8 mouse cellular contexts compared by ENCODE assay signal in the genomic region with DNA sequence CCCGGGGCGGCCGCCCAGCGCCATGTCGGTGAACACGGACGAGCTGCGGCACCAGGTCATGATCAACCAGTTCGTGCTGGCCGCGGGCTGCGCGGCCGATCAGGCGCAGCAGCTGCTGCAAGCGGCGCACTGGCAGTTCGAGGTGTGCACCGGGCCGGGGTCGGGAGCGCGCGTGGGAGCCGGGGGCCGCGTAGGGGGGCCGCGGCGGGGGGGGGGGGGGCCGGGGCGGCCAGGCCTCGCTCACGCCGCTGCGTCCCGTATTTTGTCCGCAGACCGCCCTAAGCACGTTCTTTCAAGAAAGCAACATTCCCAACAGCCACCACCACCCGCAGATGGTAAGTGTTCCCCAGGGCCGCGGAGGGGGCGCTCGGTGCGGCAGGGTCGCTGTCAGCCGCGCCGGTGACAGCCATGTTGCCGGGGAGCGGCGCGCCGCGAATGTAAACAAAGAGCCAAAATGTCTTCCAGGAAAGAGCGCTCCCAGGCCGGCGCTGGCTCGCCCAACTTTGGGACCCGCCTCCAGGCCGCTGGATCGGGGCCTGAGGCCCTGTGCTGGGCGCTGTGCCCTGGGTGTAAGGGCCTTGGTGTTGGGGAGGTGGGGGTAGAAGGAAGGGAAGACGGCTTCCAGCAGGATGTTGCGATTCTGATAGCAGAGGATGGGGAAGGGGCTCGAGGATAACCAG. TPM values are rescaled to one million over a fixed set of nuclear protein-coding genes. Genes with fewer than 3 reads are reported as not detected.
A peak's percentile ranks its signal among the peaks of the same experiment; 100 is the strongest.
DNase-seq lines count a peak whose midpoint lies in the region; ATAC-seq and TF ChIP-seq lines count a peak whose summit lies in the region.

No protein-coding gene starts in this region.

- under 1% methylated on average over 65 of the region's 67 CpGs for WGBS in embryonic facial prominence, embryonic 10.5 days
- WGBS in heart, adult 2 months = under 1% methylated on average over 59 of the region's 67 CpGs
- WGBS in kidney, adult 2 months = under 1% methylated on average over 51 of the region's 67 CpGs
- WGBS in liver, embryonic 15.5 days (ENCODE audit: insufficient replicate concordance) = under 1% methylated on average over 55 of the region's 67 CpGs
- 0% methylated on average over 30 of the region's 67 CpGs for WGBS in neural tube, embryonic 15.5 days

- peak overlapping the region; percentile 98 for H3K4me3 ChIP-seq in embryonic facial prominence, embryonic 10.5 days
- peak overlapping the region; percentile 93 for H3K4me3 ChIP-seq in heart, adult 2 months
- H3K4me3 ChIP-seq in kidney, adult 2 months (ENCODE audit: insufficient read depth, low read depth, low read length) = peak overlapping the region; percentile 95
- H3K4me3 ChIP-seq in liver, embryonic 15.5 days (replicated peaks) = peak overlapping the region; percentile 92
- H3K4me3 ChIP-seq in neural tube, embryonic 15.5 days (replicated peaks) = peak overlapping the region; percentile 70

- TF ChIP-seq EP300 in heart, adult 2 months (IDR thresholded peaks at IDR 0.05; ENCODE audit: insufficient read depth, low read depth, low read length) = no peak

- H3K4me1 ChIP-seq in embryonic facial prominence, embryonic 10.5 days = peaks cover 53% of the 10 kb centered on the region
- peaks cover 16% of the 10 kb centered on the region for H3K4me1 ChIP-seq in heart, adult 2 months (ENCODE audit: control insufficient read depth, insufficient read depth, low read length)
- H3K4me1 ChIP-seq in kidney, adult 2 months (ENCODE audit: control insufficient read depth, insufficient read depth, low read length) = peaks cover 32% of the 10 kb centered on the region
- peaks cover 70% of the 10 kb centered on the region for H3K4me1 ChIP-seq in liver, embryonic 15.5 days (replicated peaks)
- H3K4me1 ChIP-seq in neural tube, embryonic 15.5 days = peaks cover 33% of the 10 kb centered on the region

- TF ChIP-seq POLR2A in heart, adult 2 months (IDR thresholded peaks at IDR 0.05; ENCODE audit: insufficient read depth, low read depth, low read length) = no peak; the same call in 1 of the 2 replicates
- TF ChIP-seq POLR2A in kidney, adult 2 months (IDR thresholded peaks at IDR 0.05; ENCODE audit: low read depth, low read length) = no peak

- H3K36me3 ChIP-seq in embryonic facial prominence, embryonic 10.5 days (replicated peaks) = peaks cover 37% of the 10 kb centered on the region
- H3K36me3 ChIP-seq in heart, adult 2 months (ENCODE audit: control insufficient read depth, insufficient read depth, low read length) = peaks cover 6% of the 10 kb centered on the region; the same call in 1 of the 2 replicates
- no peaks in the 10 kb centered on the region; the same call in 1 of the 2 replicates for H3K36me3 ChIP-seq in kidney, adult 2 months (ENCODE audit: control insufficient read depth, insufficient read depth, low read length)
- H3K36me3 ChIP-seq in liver, embryonic 15.5 days (replicated peaks) = peaks cover 32% of the 10 kb centered on the region
- H3K36me3 ChIP-seq in neural tube, embryonic 15.5 days = peaks cover 16% of the 10 kb centered on the region; the same call in 1 of the 2 replicates

- DNase-seq in 3134 (ENCODE audit: extremely low read depth, insufficient read length, low spot score) = peak; percentile 76
- DNase-seq in adrenal gland, adult 18-20 months (ENCODE audit: low spot score in 2 of 2) = peak; percentile 60 to 70
- peak; percentile 80 for DNase-seq in embryonic facial prominence, embryonic 10.5 days (ENCODE audit: low spot score)
- DNase-seq in heart, adult 2 months = peak; percentile 84 to 87
- DNase-seq in kidney, adult 2 months = peak; percentile 75
- DNase-seq in thymus, adult 18-20 months = peak; percentile 50 to 54

- H3K9ac ChIP-seq in heart, adult 2 months (ENCODE audit: low read depth, low read length) = peak overlapping the region; percentile 93
- peak overlapping the region; percentile 96 for H3K9ac ChIP-seq in liver, embryonic 15.5 days
- H3K9ac ChIP-seq in neural tube, embryonic 15.5 days (replicated peaks) = peak overlapping the region; percentile 85

- H3K9me3 ChIP-seq in embryonic facial prominence, embryonic 10.5 days = no peaks in the 10 kb centered on the region
- H3K9me3 ChIP-seq in liver, embryonic 15.5 days (replicated peaks) = no peaks in the 10 kb centered on the region
- no peaks in the 10 kb centered on the region for H3K9me3 ChIP-seq in neural tube, embryonic 15.5 days (replicated peaks)

- H3K27ac ChIP-seq in embryonic facial prominence, embryonic 10.5 days (replicated peaks) = peak overlapping the region; percentile 98
- H3K27ac ChIP-seq in heart, adult 2 months = peak overlapping the region; percentile 97
- peak overlapping the region; percentile 97 for H3K27ac ChIP-seq in kidney, adult 2 months (ENCODE audit: insufficient read depth, low read depth, low read length)
- peak overlapping the region; percentile 94 for H3K27ac ChIP-seq in liver, embryonic 15.5 days (replicated peaks)
- H3K27ac ChIP-seq in neural tube, embryonic 15.5 days (replicated peaks) = peak overlapping the region; percentile 92

- H3K27me3 ChIP-seq in embryonic facial prominence, embryonic 10.5 days (replicated peaks; ENCODE audit: low read depth, poor library complexity, severe bottlenecking) = peaks cover 13% of the 10 kb centered on the region; the same call in 1 of the 2 replicates
- no peaks in the 10 kb centered on the region for H3K27me3 ChIP-seq in heart, adult 2 months (ENCODE audit: control insufficient read depth, insufficient read depth, low read length)
- H3K27me3 ChIP-seq in kidney, adult 2 months (replicated peaks; ENCODE audit: control insufficient read depth, insufficient read depth, low read length) = no peaks in the 10 kb centered on the region
- no peaks in the 10 kb centered on the region for H3K27me3 ChIP-seq in liver, embryonic 15.5 days
- H3K27me3 ChIP-seq in neural tube, embryonic 15.5 days (replicated peaks) = 0 out of 2 replicates have a peak, but pooled peaks cover 3% of the 10 kb centered on the region

- intact Hi-C loops in heart, adult 2 months (cut with DNase I) = loop anchor here (2.0 kb wide), 1 partner anchor 22 kb away; a partner anchor contains a TSS

- H3K4me2 ChIP-seq in liver, embryonic 15.5 days = peak overlapping the region; percentile 73
- H3K4me2 ChIP-seq in neural tube, embryonic 15.5 days = peak overlapping the region; percentile 79

- no peaks in the 10 kb centered on the region; the same call in 1 of the 2 replicates for H3K79me2 ChIP-seq in heart, adult 2 months (replicated peaks; ENCODE audit: control insufficient read depth, insufficient read depth, low read length)

- no peak for ATAC-seq in liver, embryonic 15.5 days (ENCODE audit: insufficient read depth)
- peak; percentile 65 for ATAC-seq in neural tube, embryonic 15.5 days (ENCODE audit: low FRiP score)

- TF ChIP-seq CTCF in heart, adult 2 months (IDR thresholded peaks at IDR 0.05) = no peak
- TF ChIP-seq CTCF in kidney, adult 2 months (conservative IDR thresholded peaks at IDR 0.05; ENCODE audit: insufficient read depth, insufficient read length, low read depth, low read length) = no peak

RNA-seq across cellular contexts. Expression of a gene that starts 0.5 kb away (rescaled TPM):
- total RNA-seq in adrenal gland, adult 18-20 months (2021) = 10 to 100 TPM; 19.1 to 22.5 TPM
- polyA plus RNA-seq in embryonic facial prominence, embryonic 10.5 days (2016; fragmentation: Nextera tagmentation; extraction: Ambion mirVana) = 43.7 and 46.4 TPM in 2 replicates
- 10 to 100 TPM; 29.2 to 34.1 TPM for total RNA-seq in heart, adult 2 months (2021)
- polyA plus RNA-seq in heart, adult 2 months (2012; rRNA removed) = 45.5 and 80.1 TPM in 2 replicates
- 195 and 211 TPM in 2 replicates for polyA plus RNA-seq in kidney, adult 2 months (2012; rRNA removed)
- 33.1 and 33.9 TPM in 2 replicates for polyA plus RNA-seq in liver, embryonic 15.5 days (2015; fragmentation: Nextera tagmentation; extraction: Ambion mirVana)
- 33.9 and 39.2 TPM in 2 replicates for polyA plus RNA-seq in neural tube, embryonic 15.5 days (2015; fragmentation: Nextera tagmentation; extraction: Ambion mirVana)

RNA-seq across cellular contexts. Expression of a gene that starts 21.6 kb away (rescaled TPM):
- 1 to 10 TPM; 3.7 to 6.8 TPM for total RNA-seq in adrenal gland, adult 18-20 months (2021)
- 12.7 and 15.7 TPM in 2 replicates for polyA plus RNA-seq in embryonic facial prominence, embryonic 10.5 days (2016; fragmentation: Nextera tagmentation; extraction: Ambion mirVana)
- 1 to 10 TPM; 6.0 to 7.2 TPM for total RNA-seq in heart, adult 2 months (2021)
- polyA plus RNA-seq in heart, adult 2 months (2012; rRNA removed) = 3.0 and 5.7 TPM in 2 replicates
- polyA plus RNA-seq in kidney, adult 2 months (2012; rRNA removed) = 2.5 and 2.9 TPM in 2 replicates
- 1.0 and 1.4 TPM in 2 replicates for polyA plus RNA-seq in liver, embryonic 15.5 days (2015; fragmentation: Nextera tagmentation; extraction: Ambion mirVana)
- polyA plus RNA-seq in neural tube, embryonic 15.5 days (2015; fragmentation: Nextera tagmentation; extraction: Ambion mirVana) = 69.9 and 85.4 TPM in 2 replicates

RNA-seq across cellular contexts. Expression of a gene that starts 31.6 kb away (rescaled TPM):
- total RNA-seq in adrenal gland, adult 18-20 months (2021) = not detected
- 0.23 and 0.44 TPM in 2 replicates for polyA plus RNA-seq in embryonic facial prominence, embryonic 10.5 days (2016; fragmentation: Nextera tagmentation; extraction: Ambion mirVana)
- total RNA-seq in heart, adult 2 months (2021) = not detected
- polyA plus RNA-seq in heart, adult 2 months (2012; rRNA removed) = 0.18 and 0.23 TPM in 2 replicates
- 0.08 and 0.24 TPM in 2 replicates for polyA plus RNA-seq in kidney, adult 2 months (2012; rRNA removed)
- polyA plus RNA-seq in liver, embryonic 15.5 days (2015; fragmentation: Nextera tagmentation; extraction: Ambion mirVana) = not detected in 2 replicates
- 0.15 TPM in 1 of 2 replicates, not detected in the other for polyA plus RNA-seq in neural tube, embryonic 15.5 days (2015; fragmentation: Nextera tagmentation; extraction: Ambion mirVana)

RNA-seq across cellular contexts. Expression of a gene that starts 59.6 kb away (rescaled TPM):
- total RNA-seq in adrenal gland, adult 18-20 months (2021) = 100 to 1,000 TPM in 1 of 2 experiments, 10 to 100 TPM in 1; 67.7 to 102 TPM
- 233 and 242 TPM in 2 replicates for polyA plus RNA-seq in embryonic facial prominence, embryonic 10.5 days (2016; fragmentation: Nextera tagmentation; extraction: Ambion mirVana)
- total RNA-seq in heart, adult 2 months (2021) = 10 to 100 TPM; 28.9 to 30.0 TPM
- 37.3 and 39.1 TPM in 2 replicates for polyA plus RNA-seq in heart, adult 2 months (2012; rRNA removed)
- 87.5 and 91.1 TPM in 2 replicates for polyA plus RNA-seq in kidney, adult 2 months (2012; rRNA removed)
- 45.1 and 49.0 TPM in 2 replicates for polyA plus RNA-seq in liver, embryonic 15.5 days (2015; fragmentation: Nextera tagmentation; extraction: Ambion mirVana)
- polyA plus RNA-seq in neural tube, embryonic 15.5 days (2015; fragmentation: Nextera tagmentation; extraction: Ambion mirVana) = 173 and 184 TPM in 2 replicates
